Mouse (Mus musculus) brain, adult 2 months (tissue): ENCODE data around the gene Sbf1.

ENCODE experiments used
- DNase-seq: peaks from one replicate; pipeline ENCODE4 v3.0.0; 2011; ENCODE audit warnings: low read depth, low spot score

The Sbf1 gene

GRCm38 (mm10) chr15:89315190-89315731, at the start of gene Sbf1:
Gene Sbf1 (minus strand): TSS chr15:89315311.
- DNase-seq: peak; percentile 99

GRCm38 (mm10) chr15:89363051-89363450, 47.9 kb upstream of the Sbf1 start:
- DNase-seq: no peak

GRCm38 (mm10) chr15:89358784-89359183, 43.7 kb upstream of the Sbf1 start:
- no peak for DNase-seq

GRCm38 (mm10) chr15:89356372-89356771, 41.3 kb upstream of the Sbf1 start:
- peak; percentile 61 for DNase-seq

- peak; percentile 98 for DNase-seq
Measured at GRCm38 (mm10) chr15:89355241-89356187, 40.4 kb upstream of the Sbf1 start, which contains the start of the genes Lmf2 and Ncaph2. Gene Lmf2 (minus strand): TSS chr15:89355659. Gene Ncaph2 (plus strand): TSS chr15:89355719.

- DNase-seq: no peak
Measured at GRCm38 (mm10) chr15:89354455-89354854, 39.3 kb upstream of the Sbf1 start.

GRCm38 (mm10) chr15:89353837-89354236, 38.7 kb upstream of the Sbf1 start:
- DNase-seq: no peak

- no peak for DNase-seq
Measured at GRCm38 (mm10) chr15:89352795-89353194, 37.7 kb upstream of the Sbf1 start.

GRCm38 (mm10) chr15:89352054-89352453, 36.9 kb upstream of the Sbf1 start:
- DNase-seq: no peak

- no peak for DNase-seq
Measured at GRCm38 (mm10) chr15:89351302-89351701, 36.2 kb upstream of the Sbf1 start.

- no peak for DNase-seq
Measured at GRCm38 (mm10) chr15:89350447-89350846, 35.3 kb upstream of the Sbf1 start.

- DNase-seq: no peak
Measured at GRCm38 (mm10) chr15:89343325-89343724, 28.2 kb upstream of the Sbf1 start.

GRCm38 (mm10) chr15:89341678-89342077, 26.6 kb upstream of the Sbf1 start:
- DNase-seq: no peak

- DNase-seq: no peak
Measured at GRCm38 (mm10) chr15:89340136-89340535, 25.0 kb upstream of the Sbf1 start.

GRCm38 (mm10) chr15:89339696-89340095, 24.6 kb upstream of the Sbf1 start:
- no peak for DNase-seq

GRCm38 (mm10) chr15:89336422-89336821, 21.3 kb upstream of the Sbf1 start:
- DNase-seq: no peak

GRCm38 (mm10) chr15:89334774-89335537, 19.8 kb upstream of the Sbf1 start:
- no peak for DNase-seq

- DNase-seq: no peak
Measured at GRCm38 (mm10) chr15:89334271-89334670, 19.2 kb upstream of the Sbf1 start, which contains the start of gene Miox. Gene Miox (plus strand): TSS chr15:89334398.

- no peak for DNase-seq
Measured at GRCm38 (mm10) chr15:89326441-89326840, 11.3 kb upstream of the Sbf1 start.

- DNase-seq: no peak
Measured at GRCm38 (mm10) chr15:89323656-89324055, 8.5 kb upstream of the Sbf1 start.

GRCm38 (mm10) chr15:89322670-89323522, 7.8 kb upstream of the Sbf1 start, which contains the start of gene Adm2:
Gene Adm2 (plus strand): TSS chr15:89322720.
- DNase-seq: no peak
